Mouse (Mus musculus) lung, postnatal 4 days (tissue): ENCODE measurements at regions not wholly inside any gene's neighbourhood (a gene's known extent, or its start where the extent isn't known, plus 50 kb on each side); places are given as distances from the start of the nearest gene placed in this dataset.
A peak's percentile ranks its signal among the peaks of the same experiment; 100 is the strongest.

ENCODE experiments used
- DNase-seq, 2 experiments: peaks; one replicate each; pipeline ENCODE4 v3.0.0; 2021

DNA sequence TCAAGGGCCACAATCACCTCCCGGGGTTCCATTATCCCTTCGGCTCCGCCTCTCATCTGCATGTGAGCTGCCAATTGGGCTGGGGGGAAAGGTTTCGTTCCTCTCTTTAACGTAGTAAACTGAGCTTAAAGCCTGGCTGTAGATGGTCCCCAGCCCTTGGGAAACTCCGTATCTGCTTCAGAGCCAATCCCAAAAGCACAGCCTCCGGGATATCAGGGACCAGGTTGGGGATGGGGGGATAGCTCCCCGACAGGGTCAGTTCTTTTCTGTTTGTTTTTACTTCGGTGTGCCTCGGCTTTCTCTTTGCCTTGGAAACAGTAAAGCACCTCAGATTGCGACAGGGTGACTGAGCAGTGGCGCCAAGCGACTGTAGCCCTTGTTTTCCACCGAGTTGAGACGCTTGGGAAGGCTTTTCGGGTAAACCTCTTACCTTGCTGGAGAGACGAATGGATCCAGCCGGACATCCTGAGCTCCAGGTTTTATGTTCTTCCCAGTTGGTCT is 64.5 kb downstream of the Tfap2c start:
- no peak for DNase-seq

DNA sequence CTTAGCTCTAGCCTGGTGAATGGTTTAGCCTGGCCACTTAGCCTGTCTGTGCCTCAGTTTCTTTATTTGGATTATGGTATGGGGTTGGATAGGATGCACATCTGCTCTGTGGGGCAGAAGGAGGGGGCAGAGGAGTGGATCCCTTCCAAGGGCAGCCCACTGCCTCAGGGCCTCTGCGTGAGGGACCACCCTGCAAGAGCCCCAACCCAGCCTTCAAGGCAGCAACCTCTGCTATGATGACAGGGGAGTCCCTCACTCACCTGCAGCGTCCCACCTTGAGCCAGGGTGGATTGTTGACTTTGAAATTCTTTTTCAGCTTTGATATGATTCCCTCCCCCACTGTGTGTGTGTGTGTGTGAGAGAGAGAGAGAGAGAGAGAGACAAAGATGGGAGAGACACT is 65.8 kb downstream of the Tfap2c start:
- no peak for DNase-seq

DNA sequence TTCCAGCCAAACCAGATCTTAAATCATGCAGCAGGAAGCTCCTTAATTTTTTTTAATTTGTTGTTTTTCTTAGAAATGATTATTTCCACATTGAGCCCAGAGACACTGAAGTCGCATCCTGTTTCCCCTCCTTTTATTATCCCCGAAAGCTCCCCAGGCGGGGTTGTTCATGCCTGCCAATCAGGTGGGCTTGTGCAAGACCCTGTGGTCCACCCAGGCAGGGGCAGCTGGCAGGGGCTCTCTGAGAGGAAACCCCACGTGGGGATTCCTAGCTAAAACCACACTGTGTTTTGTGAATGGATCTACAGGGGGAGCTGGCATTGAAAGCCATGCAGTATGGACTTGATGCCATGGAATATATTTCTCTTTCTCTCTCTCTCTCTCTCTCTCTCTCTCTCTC is 66.2 kb downstream of the Tfap2c start:
- DNase-seq: no peak

DNA sequence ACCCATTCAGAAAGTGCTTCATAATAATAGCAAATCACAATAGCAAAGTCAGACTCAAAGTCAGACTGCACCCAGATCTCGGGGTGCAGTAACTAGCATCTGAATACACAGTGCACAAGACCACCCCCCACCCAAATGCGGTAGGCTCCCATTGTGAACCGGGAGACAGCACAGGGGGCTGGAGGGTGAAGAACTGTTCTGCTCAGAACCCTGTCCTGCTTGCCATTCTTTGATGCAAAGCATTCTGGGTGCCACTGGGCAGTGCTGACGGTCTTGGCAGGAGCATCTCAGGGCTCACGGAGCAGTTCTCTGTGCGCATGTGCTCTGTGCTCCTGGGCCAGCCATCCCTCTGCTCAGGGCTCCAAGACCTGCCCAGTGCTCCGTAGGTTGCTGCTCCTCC is 69.8 kb downstream of the Tfap2c start:
- DNase-seq: no peak

DNA sequence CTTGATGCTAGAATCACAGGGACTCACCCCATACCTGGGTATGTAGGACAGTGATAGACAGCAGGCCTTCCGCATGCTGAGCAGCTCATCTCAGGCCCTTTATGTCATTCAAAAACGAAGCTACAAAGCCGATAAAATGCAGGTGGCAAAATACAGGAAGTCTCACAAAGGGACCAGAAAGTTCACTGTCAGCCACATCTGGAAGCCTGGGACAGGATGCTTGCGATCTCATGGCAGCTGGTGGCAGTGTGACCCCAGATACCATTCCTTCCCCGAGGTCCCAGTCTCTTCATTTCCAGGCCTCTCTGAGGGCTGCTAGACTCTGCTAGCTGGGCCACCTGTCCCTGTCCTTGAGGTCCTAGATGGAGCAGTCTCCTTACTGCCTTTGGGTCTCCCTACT is 70.6 kb downstream of the Tfap2c start:
- no peak for DNase-seq

DNA sequence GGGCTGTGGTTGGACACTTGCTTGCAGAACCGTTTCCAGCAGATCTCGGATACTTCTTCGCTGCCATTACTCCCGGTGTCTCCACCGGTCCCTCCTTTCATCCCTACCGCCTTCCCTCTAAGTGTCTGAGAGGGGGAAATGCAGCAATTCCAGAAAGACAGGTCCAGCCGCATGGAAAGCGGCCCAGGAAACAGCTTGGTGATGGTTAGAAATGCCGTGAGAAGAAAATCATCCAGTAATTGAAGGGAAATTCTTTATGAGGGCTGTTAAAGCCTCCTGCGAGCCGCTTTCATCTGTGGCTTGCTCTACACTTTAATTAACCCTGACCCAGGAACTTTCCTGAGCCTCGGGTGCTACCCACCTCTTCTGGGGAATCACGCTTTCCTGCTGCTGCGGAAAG is 74.3 kb downstream of the Tfap2c start:
- no peak for DNase-seq

DNA sequence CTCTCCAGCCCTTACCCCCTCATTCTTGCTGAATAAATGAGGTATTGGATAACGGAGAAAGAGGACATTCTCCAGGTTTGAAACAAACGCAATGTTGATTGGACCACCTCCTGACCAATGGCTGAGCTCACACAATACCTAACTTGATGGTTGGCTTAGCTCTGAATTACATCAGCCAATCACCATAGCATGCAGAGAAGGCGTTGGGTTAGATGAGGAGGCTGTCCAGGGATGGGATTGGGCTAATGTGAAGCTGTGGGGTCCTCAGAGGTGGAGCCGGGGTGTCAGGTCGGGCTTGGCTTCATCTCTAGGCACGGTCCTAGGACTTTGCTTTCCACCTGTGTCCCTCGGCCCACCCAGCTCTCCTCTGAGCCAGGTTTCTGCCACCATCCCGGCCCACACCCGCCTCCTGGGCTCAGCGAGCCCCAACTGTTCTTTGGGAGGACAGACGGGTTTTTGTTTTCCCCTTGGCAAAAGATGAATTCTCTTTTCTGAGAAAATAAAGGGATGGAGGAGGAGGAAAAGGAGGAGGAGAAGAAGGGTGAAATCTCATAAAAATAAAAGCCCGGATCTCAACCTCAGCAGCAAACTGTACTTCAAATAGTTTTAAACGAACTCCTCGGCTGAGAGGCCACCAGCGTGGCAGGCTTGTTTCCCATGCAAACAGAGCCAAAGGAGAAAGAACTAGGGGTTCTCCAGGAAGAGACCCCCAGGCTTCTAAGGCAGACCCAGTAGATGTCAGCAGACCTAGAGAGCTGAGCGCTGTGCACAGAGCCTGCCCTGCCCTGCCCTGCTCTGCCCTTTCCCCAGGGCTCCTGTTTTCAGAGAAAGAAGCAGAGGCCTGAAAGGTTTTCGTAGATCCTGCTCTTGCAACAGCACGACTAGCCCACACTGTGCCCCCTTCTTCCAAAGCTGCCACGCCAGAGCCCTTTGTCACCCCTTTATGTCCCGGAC is 78.2 kb downstream of the Tfap2c start:
- DNase-seq: no peak

DNA sequence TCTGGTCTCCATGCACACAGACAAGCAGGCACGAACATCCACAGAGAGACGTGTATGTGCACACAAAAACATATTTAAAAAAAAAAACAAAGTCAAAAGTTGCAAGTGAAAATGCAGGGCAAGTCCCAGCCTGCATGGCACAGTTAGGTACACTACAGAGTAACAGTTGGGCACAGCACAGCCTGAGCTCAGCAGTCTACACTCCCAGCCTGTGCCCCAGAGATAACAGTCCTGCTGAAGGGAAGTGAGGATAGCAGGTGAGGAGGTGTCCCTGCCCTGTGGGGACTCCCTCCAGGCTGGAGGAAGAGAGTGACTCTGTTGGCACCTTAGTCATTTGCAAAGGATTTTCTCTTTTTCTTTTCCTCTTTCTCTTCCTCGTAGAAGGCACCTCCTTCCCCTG is 80.9 kb downstream of the Tfap2c start:
- DNase-seq: no peak

DNA sequence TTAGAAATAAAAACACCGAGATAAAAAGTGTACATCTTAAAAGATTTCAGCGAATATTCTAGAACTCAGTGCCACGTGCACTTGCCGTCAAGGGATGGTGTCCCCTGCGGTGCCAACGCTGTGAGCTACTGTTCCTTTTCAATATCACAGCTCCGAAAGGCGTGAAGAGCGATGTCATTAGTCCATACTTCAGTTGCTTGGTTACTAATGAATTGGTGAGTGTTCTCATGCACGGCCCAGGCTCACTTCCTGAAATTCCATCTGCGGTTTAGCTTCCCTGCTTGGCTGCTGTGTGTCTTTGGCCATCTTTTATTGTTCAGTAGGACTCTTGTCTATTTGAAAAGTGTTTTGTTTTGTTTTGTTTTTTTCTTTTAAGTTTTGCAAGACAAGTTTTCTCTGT is 93.2 kb downstream of the Tfap2c start:
- no peak for DNase-seq

DNA sequence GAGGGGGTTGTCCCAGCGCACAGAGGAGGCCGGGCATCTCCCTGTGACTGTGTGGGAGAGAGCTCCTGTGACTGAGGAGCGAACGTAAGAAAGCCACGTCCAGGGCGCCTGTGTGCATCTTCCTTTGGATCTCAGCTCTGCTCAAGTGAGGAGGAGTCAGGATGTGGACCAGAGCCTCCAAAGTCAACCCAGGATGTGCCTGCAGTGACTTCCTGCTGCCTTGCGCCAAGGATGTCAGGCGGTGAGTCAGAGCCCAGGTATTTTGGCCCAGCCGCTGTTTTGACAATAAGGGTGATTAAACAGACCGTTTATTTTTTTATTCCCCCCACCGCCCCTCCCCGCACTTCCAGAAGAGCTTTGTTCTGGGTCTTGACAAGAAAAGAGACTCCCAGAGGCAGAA is 94.5 kb downstream of the Tfap2c start:
- peak; percentile 50 to 54 for DNase-seq

DNA sequence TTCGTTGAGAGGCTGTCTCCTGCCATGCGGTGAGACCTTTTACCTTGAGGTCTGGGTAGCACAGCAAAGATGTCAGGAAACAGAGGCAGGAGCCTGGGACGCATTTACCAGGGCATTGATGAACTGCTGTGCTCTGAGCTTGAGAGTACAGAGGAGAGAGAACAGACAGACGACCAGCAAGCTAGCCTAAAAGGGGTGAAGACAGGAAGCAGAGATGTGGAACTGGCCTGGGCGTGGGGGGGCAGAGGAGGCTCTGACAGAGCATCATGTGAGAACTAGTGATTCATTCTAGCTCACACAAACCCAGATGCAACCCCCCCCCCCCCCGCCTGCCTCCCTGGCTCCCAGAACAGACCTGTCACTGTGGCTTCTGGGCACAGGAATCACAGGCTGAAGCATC is 95.1 kb downstream of the Tfap2c start:
- no peak for DNase-seq

DNA sequence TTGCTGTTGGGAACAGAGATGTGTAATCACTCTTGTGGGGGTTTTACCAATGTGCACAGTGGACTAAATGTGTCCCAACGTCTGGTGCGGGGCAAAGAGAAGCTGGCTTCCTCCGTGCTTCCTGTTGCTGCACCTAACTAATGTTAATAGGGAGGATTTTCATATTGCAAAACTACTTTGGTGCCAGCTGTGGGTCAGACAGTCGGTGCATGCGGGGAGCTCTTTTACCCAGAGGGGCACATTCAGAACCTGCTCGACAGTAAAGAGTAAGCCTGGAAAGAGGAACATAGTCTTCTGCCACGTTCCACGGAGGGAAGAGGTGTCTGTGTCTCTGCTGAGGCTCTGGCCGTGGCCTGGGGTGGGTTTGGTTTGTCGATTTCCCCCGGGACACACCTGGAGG is 98.7 kb downstream of the Tfap2c start:
- DNase-seq: no peak

DNA sequence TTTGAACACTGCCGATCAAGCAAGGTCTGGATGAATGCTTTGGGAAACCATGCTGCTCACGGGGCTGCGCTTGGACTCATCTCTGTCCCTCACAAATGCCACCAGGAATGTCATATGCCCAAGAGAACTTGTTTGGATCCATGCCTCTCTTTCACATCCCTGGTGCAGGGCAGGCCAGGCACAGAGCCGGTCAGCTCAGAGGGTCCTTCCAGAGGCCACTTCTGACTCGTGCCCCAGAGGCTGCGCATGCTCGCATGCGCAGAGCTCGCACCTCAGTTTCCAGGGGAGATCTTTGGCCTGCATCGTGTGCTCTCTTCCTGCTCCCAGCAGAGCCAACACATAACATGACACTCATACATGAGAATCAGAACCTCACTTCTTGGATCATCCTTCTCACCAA is 111.1 kb downstream of the Tfap2c start:
- DNase-seq: no peak

DNA sequence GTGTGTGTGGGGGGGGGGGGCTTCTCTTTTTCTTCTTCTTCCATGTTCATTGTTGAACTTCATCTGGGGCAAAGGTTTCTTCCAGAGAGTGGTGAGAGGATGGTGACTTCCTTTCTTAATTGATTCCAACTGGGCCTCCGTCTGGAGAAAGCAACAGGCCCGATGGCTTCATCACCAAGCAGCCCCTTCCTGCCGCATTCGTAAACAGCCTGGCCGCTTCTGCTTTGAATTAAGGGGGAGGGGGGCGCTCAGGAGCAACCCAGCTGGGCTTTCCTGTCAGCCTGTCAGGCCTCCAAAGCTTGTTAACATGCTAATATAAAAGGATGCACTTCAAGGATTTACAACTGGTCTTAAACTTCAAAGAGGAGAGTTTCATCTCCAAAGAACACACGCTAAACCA is 111.5 kb downstream of the Tfap2c start:
- DNase-seq: no peak

DNA sequence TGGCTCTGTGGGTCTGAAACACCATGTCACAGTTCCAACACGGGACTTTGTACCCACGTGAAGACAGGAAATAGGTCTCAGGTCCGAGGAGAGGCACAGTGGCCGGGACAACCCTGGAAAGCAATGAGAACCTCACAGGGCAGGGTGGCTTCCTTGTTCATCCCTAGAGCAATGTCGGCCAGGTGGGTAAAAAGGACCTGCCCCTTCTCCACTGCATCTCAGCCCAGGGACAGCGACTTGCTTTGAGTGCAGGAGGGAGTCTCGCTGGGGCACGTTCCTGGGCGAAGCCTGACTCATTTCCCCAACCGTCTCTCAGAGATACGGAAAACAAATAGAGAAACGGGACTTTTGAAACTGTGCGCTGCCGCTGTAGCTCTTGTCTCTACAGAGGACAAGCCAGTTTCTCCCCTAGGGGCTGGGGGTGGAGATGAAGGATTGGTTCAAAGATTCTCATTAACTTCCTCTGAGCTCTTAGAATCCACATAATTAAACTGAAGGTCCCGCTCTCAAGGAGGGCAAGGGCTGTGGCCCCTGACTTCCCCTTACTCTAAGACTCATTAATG is 112.1 kb downstream of the Tfap2c start:
- no peak for DNase-seq

DNA sequence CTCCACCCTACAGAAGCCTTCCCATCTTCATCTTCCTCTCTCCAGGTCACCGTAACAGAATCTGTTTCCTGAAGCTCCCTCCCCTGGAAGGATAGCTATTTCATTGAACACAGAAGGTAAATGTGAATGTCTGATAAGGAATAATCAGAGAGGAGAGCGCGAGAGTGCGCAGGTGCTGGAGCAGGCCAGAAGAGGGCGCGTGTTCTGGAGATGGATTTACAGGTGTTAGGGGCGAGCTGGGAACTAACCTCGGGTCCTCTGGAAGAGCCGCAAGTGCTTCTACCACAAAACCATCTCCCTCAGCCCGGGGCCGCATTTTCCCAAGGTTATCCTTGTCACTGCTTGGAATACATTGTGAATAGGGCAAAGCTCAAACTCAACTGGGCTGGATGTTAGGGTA is 112.8 kb downstream of the Tfap2c start:
- no peak for DNase-seq

DNA sequence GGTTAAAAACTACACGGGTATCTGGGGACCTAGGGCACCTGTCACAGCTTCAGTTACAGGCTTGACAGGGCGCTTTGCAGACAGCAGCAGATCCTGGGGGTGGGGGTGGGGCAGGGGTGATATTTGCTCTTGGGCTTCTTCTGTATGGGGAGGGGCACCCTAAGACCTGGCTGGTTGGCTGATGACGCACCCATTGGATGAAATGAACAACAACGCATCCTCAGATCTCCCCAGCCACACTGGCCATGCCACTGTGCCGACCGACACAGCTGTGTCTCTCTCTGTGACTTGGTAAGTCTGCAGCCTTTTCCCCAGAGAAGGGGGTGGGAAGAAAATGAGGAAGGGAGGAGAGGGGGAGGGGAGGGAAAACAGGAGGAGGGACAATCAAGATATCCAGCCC is 114.3 kb downstream of the Tfap2c start:
- DNase-seq: no peak

DNA sequence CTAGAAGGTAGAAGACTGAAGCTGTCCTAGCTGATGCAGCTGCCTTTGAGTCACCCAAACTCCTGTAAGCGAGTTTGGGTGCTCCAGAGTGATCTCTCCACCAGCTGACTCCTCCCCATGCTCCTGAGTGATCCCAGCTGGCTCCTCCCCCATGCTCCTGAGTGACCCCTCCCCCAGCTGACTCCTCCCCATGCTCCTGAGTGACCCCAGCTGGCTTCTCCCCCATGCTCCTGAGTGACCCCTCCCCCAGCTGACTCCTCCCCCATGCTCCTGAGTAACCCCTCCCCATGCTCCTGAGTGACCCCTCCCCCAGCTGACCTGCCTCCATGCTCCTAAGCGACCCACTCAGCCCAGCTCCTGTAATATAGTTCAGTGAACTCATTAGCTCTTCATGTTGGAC is 123.7 kb downstream of the Tfap2c start:
- DNase-seq: no peak

DNA sequence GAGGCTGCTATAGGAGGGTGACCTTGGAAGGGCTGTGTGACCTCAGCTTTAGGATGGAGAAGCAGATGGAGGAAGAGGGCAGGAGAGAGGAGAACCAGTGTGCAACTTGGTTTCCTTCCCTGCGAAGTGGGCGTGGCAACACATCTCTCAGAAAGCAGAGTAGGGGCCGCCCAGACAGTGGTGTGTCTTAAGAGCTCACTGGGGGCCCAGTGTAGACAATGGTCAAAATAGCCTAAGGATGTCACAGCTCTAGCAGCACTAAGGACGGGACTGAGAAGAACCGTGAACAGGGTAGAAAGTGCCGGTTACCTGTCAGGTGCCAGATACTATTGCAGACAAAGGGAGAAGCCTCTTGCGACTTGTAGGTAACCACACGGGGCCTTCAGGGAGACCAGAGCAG is 125.2 kb downstream of the Tfap2c start:
- DNase-seq: no peak

DNA sequence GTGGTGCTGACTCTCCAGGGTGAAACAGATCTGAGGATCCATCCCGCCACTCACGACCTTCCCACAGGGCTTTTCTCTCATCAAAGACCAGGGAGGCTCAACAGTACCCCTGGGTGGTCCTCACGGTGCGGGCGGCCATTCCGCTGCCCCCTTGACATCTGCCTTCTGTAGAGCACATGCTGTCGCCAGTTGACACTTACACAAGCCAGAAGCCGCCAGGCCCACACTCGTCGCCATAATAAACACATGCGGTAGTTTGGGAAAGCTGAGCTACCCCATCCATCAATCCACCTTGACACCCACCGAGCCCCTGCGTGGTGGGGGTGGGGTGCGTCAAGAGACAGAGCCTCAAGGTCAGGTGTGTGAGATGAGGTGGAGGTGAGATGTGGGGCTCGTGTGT is 125.7 kb downstream of the Tfap2c start:
- DNase-seq: no peak

DNA sequence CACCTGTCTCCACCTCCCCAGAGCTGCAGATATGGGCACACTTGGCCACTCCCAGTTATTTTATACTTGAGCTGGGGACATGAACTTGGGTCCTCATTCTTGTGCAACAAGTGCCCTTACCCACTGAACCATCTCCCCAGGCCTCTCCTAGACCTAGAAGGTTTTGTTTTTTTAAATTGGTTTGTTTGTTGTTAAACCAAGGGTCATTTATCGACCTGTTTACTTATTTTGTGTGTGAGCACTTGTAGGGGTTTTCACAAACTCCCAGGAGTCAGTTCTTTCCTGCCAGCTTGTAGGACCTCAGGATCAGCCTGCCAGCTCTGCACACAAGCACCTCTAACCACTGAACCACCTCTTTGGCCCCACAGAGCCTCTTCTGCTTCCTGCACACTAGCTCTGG is 140.8 kb downstream of the Tfap2c start:
- no peak for DNase-seq

DNA sequence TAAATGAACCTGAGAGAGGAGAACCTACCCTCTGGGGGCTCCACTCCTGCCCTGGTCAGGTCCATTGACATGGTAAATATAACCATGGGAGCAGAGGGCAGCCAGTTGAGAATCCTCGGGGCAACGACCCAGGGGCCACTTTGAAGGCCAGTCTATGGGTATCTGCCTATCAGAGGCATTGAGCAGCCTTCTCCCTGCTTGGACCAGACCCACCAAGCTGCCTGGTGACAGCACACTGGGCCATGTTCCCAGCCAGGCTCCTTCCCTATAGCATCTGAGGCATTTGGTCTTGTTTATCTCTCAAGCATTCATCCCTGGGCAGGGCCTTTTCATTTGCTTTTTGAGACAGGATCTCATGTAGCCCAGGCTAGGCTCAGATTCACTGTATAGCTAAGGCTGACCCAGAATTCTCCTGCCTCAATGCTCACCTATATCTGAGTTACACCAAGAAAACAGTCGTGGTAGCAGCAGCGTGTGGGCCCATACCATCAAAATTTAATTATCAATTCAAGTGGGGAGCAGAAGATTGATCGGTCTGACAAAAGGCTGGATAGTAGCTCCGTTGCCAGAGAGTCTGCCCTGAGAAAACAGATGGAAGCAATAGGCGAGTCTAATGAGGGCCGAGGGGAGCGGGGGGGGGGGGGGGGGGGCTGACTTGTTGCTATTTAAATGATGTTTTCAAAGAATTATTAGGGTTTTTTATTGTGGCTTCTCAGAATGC is 141.7 kb downstream of the Tfap2c start:
- DNase-seq: no peak

DNA sequence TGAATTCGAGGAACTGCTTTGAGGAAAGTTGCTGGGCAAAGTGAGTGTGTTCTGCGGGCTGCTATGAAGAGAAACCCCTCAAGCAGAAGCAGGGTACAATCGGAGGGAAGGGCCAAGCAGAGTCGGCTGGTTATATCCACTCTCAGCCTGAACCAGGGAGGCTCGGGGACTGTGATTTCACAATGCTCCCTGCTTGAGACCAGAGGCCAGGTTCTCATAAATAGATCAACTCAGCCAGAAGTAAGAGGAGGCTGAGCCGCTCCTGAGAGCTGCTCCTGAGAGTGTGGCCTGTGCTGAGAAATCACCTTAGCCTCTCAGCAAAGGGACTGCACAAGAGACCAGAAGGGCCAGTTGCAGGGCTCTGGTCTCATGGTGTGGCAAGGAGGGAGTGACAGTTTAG is 149.6 kb downstream of the Tfap2c start:
- DNase-seq: no peak

DNA sequence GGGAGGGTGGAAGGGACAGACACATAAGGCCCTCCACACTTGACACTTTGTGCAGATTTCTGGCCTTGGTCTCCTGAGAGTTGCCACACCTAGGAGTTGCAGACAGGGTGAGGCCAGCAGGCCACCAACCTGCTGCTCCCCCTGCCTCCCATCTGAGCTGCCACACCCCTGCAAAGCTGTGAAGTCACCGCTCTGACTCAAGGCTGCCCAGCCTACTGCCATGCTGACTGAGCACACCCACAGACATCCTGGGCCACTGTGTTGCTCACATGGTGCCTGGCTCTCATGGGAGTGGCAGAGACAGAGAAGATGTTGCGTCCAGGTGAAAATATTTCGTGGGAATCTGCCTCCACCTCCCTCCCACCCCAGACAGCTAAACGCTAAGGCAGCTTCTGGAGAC is 150.3 kb downstream of the Tfap2c start:
- no peak for DNase-seq
